Mouse (Mus musculus) limb, embryonic 10.5 days (tissue): ENCODE measurements around the gene Chtf18. TPM values are rescaled to one million over a fixed set of nuclear protein-coding genes. Genes with fewer than 3 reads are reported as not detected.
"Not testable (repeated sequence)": the region's sequence is repeated elsewhere in the genome, so short reads cannot be mapped to it uniquely, and the experiment has no call there.

ENCODE experiments used
- DNase-seq: peaks from one replicate; pipeline ENCODE4 v3.0.0-alpha.2; 2017; ENCODE audit warnings: low spot score
- H3K27ac ChIP-seq: fragments of 300-500 bp; sonication (generic); 2 replicates; pipeline ENCODE4 v1.5.1; 2016; ENCODE audit warnings: mild to moderate bottlenecking
- H3K27me3 ChIP-seq: fragments of 300-500 bp; sonication (generic); 2 replicates; pipeline ENCODE4 v1.6.1; 2016; ENCODE audit warnings: low read depth, mild to moderate bottlenecking; ENCODE audit not compliant: poor library complexity, severe bottlenecking
- H3K36me3 ChIP-seq: fragments of 300-500 bp; sonication (generic); 2 replicates; pipeline ENCODE4 v1.6.1; 2016; ENCODE audit warnings: mild to moderate bottlenecking, moderate library complexity
- H3K4me1 ChIP-seq: fragments of 300-500 bp; sonication (generic); 2 replicates; pipeline ENCODE4 v1.6.1; 2016
- H3K4me3 ChIP-seq: fragments of 300-500 bp; sonication (generic); 2 replicates; pipeline ENCODE4 v1.5.1; 2016; ENCODE audit warnings: mild to moderate bottlenecking, moderate library complexity
- H3K9me3 ChIP-seq: fragments of 300-500 bp; sonication (generic); replicated peaks from 2 replicates; pipeline ENCODE4 v1.6.1; 2016; ENCODE audit warnings: mild to moderate bottlenecking
- WGBS: fragments of 180-500 bp; shearing (Covaris S2); methylation state at CpG from one replicate; pipeline ENCODE4 v1.1.7; 2016; 5-methylcytosine and 5-hydroxymethylcytosine counted together
- polyA plus RNA-seq: library from polyadenylated mRNA; unstranded; fragments of >200 nt; fragmentation: Nextera tagmentation; extraction: Ambion mirVana; gene quantifications from 2 replicates; pipeline ENCODE4 v1.2.1, GENCODE M21; 2016

Chtf18 gene
- polyA plus RNA-seq, 1 experiment from 2014 or later = 68.5 TPM

DNA sequence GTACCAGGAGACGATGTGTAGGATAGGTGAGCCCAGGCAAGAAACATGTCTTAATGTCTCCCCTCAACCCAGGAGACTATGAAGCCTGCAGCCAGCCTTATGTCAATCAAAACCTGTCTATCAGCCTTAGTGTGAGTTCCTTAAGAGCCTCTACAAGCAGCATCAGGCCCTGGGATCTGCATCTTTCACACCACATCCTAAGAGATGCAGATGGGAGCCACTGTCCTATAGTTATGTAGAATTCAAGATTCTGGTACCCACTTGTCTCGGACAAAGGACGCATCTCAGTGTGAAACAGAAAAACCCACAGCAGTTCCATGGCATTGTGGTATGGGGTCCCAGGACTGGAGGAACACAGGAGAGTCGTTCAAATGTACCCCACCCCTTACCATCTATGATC, 27.9 kb upstream of the Chtf18 start:
- Histone ChIP-seq H3K27me3 (no peaks in the 10 kb centered on the region), H3K36me3 (no peaks in the 10 kb centered on the region), H3K9me3 (no peaks in the 10 kb centered on the region), H3K27ac (peak overlapping the region; percentile 38; the same call in 1 of the 2 replicates), H3K4me3 (no peak overlapping the region), H3K4me1 (peaks cover 16% of the 10 kb centered on the region)
- no peak for DNase-seq
- 89% methylated on average over 4 of the region's 4 CpGs for WGBS

DNA sequence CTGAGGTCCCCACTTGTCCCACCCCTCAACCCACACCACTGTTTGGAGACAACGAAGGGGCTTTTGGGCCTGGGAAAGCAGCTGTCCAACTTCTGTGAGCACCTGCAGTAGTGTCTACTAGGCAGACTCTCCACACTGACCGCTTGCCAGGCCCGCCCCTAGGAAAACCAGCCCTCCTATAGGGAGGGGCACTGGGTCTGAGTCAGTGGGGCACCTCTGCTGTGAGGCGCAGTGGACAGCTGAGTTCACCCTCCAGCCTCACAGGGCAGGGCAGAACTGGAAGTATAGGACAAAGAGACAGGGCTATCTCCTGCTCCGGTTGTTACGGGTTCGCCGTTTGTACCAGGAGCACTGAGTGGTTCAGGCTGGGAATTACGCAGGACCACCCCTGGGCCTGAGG, 27.0 kb upstream of the Chtf18 start, which contains the start of gene Msln:
Msln (minus strand) TSS at position 138 of the 400 bp plus-strand sequence.
- H3K4me1 ChIP-seq = peaks cover 16% of the 10 kb centered on the region
- H3K4me3 ChIP-seq = no peak within 1 kb of the TSS
- no peak for DNase-seq
- H3K9me3 ChIP-seq = no peaks in the 10 kb centered on the region
- H3K36me3 ChIP-seq = no peaks in the 10 kb centered on the region
- 85% methylated on average over 9 of the region's 9 CpGs for WGBS
- H3K27me3 ChIP-seq = no peaks in the 10 kb centered on the region
- peak within 1 kb of the TSS; percentile 38 for H3K27ac ChIP-seq

DNA sequence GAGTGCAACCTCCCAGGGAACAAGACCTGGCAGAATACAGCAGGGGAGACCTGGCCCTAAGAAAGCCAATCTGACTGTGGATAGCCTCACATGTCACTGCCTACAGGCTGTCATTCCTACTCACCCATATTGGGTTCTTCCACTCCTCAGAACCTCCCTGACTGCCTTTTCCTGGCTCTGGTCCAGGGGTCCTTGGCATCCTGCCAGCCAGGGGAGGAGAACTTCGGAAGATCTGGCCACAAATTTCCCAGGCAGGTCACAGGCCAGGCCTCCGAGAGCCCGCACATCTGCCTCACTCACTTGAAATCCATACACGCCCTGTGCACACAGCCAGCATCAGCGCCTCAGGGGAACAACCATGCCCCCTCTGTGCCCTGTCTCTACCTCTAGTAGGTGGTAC, 24.2 kb upstream of the Chtf18 start:
- no peak overlapping the region for H3K4me3 ChIP-seq
- H3K27me3 ChIP-seq = no peaks in the 10 kb centered on the region
- H3K27ac ChIP-seq = no peak overlapping the region
- H3K4me1 ChIP-seq = peaks cover 15% of the 10 kb centered on the region
- DNase-seq = no peak
- no peaks in the 10 kb centered on the region for H3K9me3 ChIP-seq
- H3K36me3 ChIP-seq = no peaks in the 10 kb centered on the region
- 77% methylated on average over 5 of the region's 5 CpGs for WGBS

DNA sequence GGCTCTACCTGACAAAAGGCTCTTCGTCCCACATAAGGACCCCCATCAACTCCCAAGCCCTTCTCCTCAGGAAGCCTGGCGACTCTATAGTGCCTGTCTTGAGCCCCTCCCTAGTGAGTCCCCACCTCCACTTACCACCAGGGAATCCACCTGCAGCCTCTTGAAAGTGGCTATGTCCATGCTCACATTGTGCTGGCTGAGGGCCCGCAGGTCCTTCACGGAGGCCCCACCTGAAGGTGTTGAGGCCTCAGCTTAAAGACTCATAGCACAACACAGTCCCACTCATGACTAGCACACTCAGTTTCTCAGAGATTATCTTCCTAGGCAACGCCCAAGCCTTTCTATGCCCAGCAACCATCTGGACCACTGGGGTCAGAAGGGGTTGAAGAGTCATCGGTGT, 22.1 kb upstream of the Chtf18 start:
- H3K27me3 ChIP-seq = no peaks in the 10 kb centered on the region
- H3K4me3 ChIP-seq = no peak overlapping the region
- 83% methylated on average over 6 of the region's 6 CpGs for WGBS
- no peaks in the 10 kb centered on the region for H3K9me3 ChIP-seq
- H3K36me3 ChIP-seq = no peaks in the 10 kb centered on the region
- H3K27ac ChIP-seq = no peak overlapping the region
- no peak for DNase-seq
- H3K4me1 ChIP-seq = no peaks in the 10 kb centered on the region

DNA sequence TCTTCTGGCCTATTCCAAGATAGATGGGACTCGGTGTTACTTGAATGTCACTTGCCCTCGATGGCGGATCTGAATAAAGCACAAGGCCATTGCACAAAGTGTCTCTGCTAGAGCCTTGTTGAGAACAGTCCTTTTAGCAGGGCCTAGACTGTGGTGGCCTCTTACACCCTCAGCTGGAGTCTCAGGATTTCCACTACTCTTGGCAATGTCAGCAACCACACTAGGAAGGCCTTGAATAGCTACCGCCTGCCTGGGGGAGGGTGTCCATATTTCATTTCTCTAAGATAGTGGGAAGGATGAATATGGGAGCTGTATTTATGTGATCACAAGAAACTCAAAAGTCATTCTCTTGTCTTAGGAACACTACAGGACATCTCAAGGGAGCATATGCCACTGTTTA, 21.0 kb upstream of the Chtf18 start:
- no peak for DNase-seq
- no peak overlapping the region for H3K27ac ChIP-seq
- no peak overlapping the region for H3K4me3 ChIP-seq
- 96% methylated on average over 4 of the region's 4 CpGs for WGBS
- H3K27me3 ChIP-seq = no peaks in the 10 kb centered on the region
- H3K36me3 ChIP-seq = no peaks in the 10 kb centered on the region
- no peaks in the 10 kb centered on the region for H3K4me1 ChIP-seq
- no peaks in the 10 kb centered on the region for H3K9me3 ChIP-seq

DNA sequence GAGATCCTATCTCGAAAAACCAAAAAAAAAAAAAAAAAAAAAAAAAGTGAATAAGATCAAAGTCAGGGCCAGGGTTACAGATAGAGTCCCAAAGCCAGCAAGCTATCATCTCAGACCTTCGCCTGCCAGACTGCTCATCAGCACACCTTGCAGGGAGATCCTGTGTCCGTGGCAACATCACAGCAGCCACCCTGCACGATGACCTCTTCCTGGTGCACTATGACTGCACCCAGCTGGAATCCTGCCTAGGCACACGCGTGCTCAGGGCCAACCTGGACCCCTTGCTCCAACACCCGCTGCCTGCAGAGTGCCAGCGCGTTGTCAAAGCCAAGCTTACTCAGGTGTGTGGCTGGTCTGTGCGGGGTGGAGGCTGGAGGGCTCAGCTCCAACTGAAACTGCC, 17.1 kb upstream of the Chtf18 start:
- Histone ChIP-seq H3K27ac (no peak overlapping the region), H3K27me3 (0 out of 2 replicates have a peak, but pooled peaks cover 6% of the 10 kb centered on the region), H3K36me3 (no peaks in the 10 kb centered on the region), H3K9me3 (no peaks in the 10 kb centered on the region), H3K4me3 (no peak overlapping the region), H3K4me1 (no peaks in the 10 kb centered on the region)
- WGBS = 83% methylated on average over 10 of the region's 10 CpGs
- no peak for DNase-seq

DNA sequence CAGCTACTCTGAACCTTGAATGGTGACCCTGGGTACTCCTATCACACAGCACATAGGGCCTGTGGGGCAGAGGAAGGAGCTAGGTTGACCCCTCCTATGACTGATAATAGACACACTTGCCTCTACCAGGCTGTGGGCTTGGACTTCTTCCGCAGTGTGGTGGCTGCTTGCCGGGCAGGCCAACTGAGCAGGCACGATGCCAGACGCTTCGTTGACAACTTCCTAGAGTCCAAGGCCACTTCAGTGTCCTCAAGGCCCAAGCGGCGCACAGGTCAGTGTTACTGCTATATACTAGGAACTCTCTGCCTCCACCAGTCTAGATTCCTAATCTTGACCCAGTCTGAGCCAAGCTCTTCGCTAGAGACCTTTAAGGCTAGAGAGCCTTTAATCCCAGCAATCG, 16.6 kb upstream of the Chtf18 start:
- no peak for DNase-seq
- H3K27me3 ChIP-seq = 0 out of 2 replicates have a peak, but pooled peaks cover 6% of the 10 kb centered on the region
- 93% methylated on average over 9 of the region's 9 CpGs for WGBS
- H3K4me3 ChIP-seq = no peak overlapping the region
- H3K27ac ChIP-seq = no peak overlapping the region
- no peaks in the 10 kb centered on the region for H3K4me1 ChIP-seq
- no peaks in the 10 kb centered on the region for H3K36me3 ChIP-seq
- no peaks in the 10 kb centered on the region for H3K9me3 ChIP-seq

DNA sequence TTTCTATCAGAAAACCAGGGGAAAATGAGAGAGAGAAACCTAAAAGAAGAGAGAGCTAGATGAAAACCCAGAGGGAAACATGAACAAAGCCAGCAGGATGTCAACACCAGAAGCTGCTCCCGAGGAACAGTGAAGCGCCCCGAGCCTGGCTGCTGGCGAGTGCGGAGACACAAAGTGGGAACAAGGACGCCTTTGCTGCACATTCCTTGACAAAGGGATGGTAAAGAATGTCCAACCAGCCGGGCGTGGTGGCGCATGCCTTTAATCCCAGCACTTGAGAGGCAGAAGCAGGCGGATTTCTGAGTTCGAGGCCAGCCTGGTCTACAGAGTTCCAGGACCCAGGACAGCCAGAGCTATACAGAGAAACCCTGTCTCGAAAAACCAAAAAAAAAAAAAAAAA, 14.3 kb upstream of the Chtf18 start:
- H3K9me3 ChIP-seq, H3K4me3 ChIP-seq, DNase-seq, H3K36me3 ChIP-seq, H3K4me1 ChIP-seq, H3K27ac ChIP-seq, H3K27me3 ChIP-seq: not testable (repeated sequence)
- 80% methylated on average over 12 of the region's 12 CpGs for WGBS

DNA sequence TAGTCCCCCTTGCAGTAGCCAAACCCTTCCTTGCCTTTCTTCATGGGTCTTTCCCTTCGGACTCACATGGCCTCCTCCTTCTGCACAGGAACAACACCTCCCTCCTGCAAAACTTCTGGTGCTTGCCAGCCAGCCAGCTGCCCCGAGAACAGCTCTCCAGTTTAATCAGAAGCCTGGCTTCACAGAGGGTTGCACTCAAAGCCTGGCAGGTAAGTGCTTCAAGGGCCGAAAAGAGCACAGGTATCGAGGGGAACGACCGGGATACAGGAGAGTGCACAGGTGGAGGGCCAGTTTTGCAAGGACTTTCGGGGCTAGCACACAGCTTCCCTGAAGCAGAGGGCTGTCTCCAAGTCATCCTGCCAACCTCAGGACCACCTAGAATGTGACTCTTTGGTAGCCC, 11.6 kb upstream of the Chtf18 start:
- Histone ChIP-seq H3K4me1 (no peaks in the 10 kb centered on the region), H3K36me3 (no peaks in the 10 kb centered on the region), H3K27me3 (0 out of 2 replicates have a peak, but pooled peaks cover 6% of the 10 kb centered on the region), H3K4me3 (no peak overlapping the region), H3K9me3 (no peaks in the 10 kb centered on the region), H3K27ac (no peak overlapping the region)
- DNase-seq = no peak
- 83% methylated on average over 7 of the region's 7 CpGs for WGBS

DNA sequence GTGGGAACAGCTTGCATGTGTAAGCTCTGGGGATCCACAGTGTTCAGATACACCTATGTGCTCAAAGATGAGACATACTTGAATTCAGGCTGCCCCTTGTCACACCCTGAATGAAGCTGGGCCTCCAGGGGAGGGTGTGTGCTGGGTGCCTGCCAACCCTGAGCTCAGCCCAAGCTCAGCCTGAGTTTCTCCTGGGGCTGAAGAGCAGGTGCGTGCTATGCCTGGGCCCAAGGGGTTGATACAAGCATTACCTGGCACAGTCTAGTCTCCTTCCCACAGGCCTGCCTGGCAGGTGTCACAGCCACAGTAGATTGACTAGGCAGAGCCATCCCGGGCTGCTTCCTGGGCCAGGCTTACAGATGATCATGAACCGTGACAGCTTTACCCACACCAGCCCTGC, 8.5 kb upstream of the Chtf18 start, which contains the start of gene Mslnl:
Mslnl (plus strand) TSS at position 298 of the 400 bp plus-strand sequence.
- Histone ChIP-seq H3K9me3 (no peaks in the 10 kb centered on the region), H3K36me3 (peaks cover 9% of the 10 kb centered on the region), H3K4me3 (no peak within 1 kb of the TSS), H3K4me1 (no peaks in the 10 kb centered on the region), H3K27ac (no peak within 1 kb of the TSS), H3K27me3 (no peaks in the 10 kb centered on the region)
- no peak for DNase-seq
- 87% methylated on average over 3 of the region's 3 CpGs for WGBS

DNA sequence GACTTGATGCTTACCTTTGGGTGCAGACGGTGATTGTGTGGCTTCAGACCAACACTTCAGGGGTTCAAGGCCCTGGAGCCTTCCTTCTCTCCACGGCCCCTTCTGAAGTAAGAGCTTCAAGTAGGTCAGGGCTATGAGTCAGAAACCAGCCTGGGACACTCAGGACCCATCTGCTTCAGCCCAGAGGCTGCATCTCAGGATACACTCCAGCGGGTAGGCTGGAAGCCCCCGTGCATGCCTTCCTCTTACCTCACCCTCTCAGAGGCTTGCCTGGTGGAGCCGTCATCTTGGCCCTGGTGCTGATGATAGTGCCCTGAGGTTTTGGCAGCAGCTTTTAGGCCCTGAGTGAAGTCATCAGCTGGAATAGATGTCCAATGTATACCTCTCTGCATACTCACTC, 8.0 kb upstream of the Chtf18 start:
- no peaks in the 10 kb centered on the region for H3K9me3 ChIP-seq
- no peak overlapping the region for H3K4me3 ChIP-seq
- peaks cover 14% of the 10 kb centered on the region for H3K36me3 ChIP-seq
- 83% methylated on average over 5 of the region's 5 CpGs for WGBS
- H3K4me1 ChIP-seq = no peaks in the 10 kb centered on the region
- no peak overlapping the region for H3K27ac ChIP-seq
- H3K27me3 ChIP-seq = no peaks in the 10 kb centered on the region
- no peak for DNase-seq

DNA sequence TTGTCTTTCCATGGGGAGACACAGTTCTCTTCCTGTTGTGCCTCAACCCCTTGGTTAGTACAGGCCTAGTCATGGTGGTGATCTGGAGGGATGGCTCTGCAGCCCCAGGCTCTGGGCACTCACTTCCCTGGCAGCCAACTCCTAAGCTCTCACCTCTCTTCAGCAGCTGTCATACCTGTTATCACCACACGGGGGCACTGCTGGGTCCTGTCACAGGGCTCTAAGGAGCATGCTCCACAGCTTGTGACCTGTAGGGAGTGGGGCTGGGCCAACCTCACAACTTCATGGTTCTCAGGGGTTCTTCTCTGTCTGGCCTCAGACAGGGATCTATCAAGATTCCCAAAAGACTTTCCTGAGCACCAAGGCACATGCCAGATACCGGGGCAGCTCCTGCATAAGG, 4.9 kb upstream of the Chtf18 start:
- Histone ChIP-seq H3K27ac (no peak overlapping the region), H3K36me3 (peaks cover 27% of the 10 kb centered on the region), H3K4me1 (peaks cover 13% of the 10 kb centered on the region), H3K27me3 (no peaks in the 10 kb centered on the region), H3K4me3 (no peak overlapping the region), H3K9me3 (no peaks in the 10 kb centered on the region)
- WGBS = 18% methylated on average over 2 of the region's 2 CpGs
- peak; percentile 94 for DNase-seq

DNA sequence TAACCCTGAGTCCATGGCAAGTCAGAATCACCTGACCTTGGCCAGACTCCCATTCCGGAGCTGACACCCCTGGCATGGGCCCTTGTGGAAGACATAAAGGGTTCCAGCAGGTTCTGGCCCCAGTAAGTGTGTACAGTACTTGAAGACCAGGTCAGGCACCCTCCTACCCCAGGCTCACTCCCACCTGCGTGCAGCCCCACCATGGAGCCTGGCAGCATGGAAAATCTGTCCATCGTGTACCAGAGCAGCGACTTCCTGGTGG, 721 bp upstream of the Chtf18 start:
- Histone ChIP-seq H3K9me3 (no peaks in the 10 kb centered on the region), H3K27ac (peak overlapping the region; percentile 86), H3K4me3 (peak overlapping the region; percentile 77), H3K27me3 (no peaks in the 10 kb centered on the region), H3K4me1 (peaks cover 26% of the 10 kb centered on the region), H3K36me3 (peaks cover 56% of the 10 kb centered on the region)
- no peak for DNase-seq
- WGBS = 25% methylated on average over 4 of the region's 4 CpGs

DNA sequence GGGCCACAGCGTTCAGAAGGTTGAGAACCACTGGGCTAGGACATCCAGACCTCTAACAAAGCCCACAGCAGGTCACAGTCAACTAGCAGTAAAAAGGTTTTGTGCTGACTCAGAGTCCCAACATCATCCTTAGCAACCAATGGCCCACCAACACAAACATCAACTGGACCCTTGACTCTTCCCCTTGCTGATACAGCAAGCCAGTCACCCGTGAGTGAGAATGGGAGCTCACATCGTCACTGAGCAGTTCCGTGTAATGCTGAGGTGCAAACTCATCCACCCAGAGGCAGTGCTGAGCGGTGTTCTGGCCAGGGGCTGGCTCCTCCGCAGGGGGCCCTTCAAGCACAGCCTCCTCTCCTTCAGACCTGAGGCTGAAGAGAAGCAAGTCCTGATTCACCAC, 2.0 kb downstream of the Chtf18 start:
- H3K4me3 ChIP-seq = no peak overlapping the region
- no peaks in the 10 kb centered on the region for H3K9me3 ChIP-seq
- H3K27me3 ChIP-seq = no peaks in the 10 kb centered on the region
- H3K4me1 ChIP-seq = peaks cover 26% of the 10 kb centered on the region
- 91% methylated on average over 6 of the region's 6 CpGs for WGBS
- peaks cover 69% of the 10 kb centered on the region for H3K36me3 ChIP-seq
- H3K27ac ChIP-seq = no peak overlapping the region
- DNase-seq = no peak
